Mouse (Mus musculus) heart, postnatal 0 days (tissue): ENCODE results near the gene Hdac4.

ENCODE experiments used
- CTCF ChIP-seq: IDR thresholded peaks from 2 replicates; pipeline ENCODE4 v1.5.1; 2016; ENCODE audit warnings: antibody characterized with exemption, control low read depth, low read depth
- EP300 ChIP-seq: IDR thresholded peaks from 2 replicates; pipeline ENCODE4 v1.6.1; 2016; ENCODE audit warnings: antibody characterized with exemption, low read depth

DNA sequence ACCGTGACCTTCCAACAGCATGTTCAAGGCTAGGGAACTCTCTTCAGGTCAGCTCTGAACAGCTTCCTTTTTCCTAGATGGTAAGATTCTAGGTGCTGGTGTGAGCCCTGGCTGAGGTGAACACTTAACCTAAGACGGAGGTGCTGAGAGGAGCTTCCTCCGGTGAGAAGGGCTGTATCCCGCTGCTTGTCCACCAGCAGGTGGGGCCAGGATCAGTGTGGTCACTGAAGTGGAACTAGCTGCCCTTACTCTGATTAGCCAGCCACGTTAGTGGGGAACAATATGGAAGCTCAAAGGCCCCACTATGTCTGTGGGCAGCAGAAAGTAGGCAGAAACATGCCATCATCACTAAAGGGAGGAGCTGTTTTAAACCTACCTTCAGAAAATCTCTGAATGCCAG lies 204.6 kb downstream of the Hdac4 start:
- TF ChIP-seq CTCF (no peak; the same call in 1 of the 2 replicates), EP300 (no peak)
